Mouse (Mus musculus) bone marrow macrophage, adult 2 months (primary cell): ENCODE results near the gene Sp140.

Source experiments
- CTCF ChIP-seq: IDR thresholded peaks from 2 replicates; pipeline ENCODE4 v1.5.1; 2012; ENCODE audit warnings: low read depth, mild to moderate bottlenecking, low read length, moderate library complexity
- POLR2A ChIP-seq: IDR thresholded peaks from 2 replicates; pipeline ENCODE4 v1.6.1; 2012; ENCODE audit warnings: mild to moderate bottlenecking, low read depth, low read length, borderline replicate concordance

DNA sequence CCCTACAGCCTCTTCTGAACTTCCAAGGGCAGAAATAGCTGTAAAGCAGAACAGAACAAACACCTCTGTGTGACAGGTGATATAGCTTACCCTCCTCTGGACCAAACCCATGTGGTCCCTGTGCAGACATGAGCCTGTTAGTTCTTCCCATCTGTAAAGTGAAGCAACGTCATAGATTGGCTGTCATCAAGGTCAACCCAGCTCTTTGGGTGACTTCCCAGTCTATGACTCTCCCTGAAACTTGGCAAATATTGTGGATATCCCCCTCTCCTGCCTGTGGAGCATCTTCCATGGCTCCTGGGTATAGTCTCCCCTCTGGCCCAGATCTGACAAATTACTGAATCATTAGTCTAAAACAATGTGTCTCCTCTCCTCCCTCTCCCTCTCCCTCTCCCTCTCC lies 92.1 kb downstream of the Sp140 start:
- TF ChIP-seq CTCF (no peak), POLR2A (no peak)
